Mouse (Mus musculus) spleen, postnatal 10 days (tissue): ENCODE measurements at regions not wholly inside any gene's neighbourhood (a gene's known extent, or its start where the extent isn't known, plus 50 kb on each side); places are given as distances from the start of the nearest gene placed in this dataset.

Source experiments
- DNase-seq, 2 experiments: peaks; one replicate each; pipeline ENCODE4 v3.0.0; 2021 to 2022; ENCODE audit warnings: low spot score in 2 of 2

DNA sequence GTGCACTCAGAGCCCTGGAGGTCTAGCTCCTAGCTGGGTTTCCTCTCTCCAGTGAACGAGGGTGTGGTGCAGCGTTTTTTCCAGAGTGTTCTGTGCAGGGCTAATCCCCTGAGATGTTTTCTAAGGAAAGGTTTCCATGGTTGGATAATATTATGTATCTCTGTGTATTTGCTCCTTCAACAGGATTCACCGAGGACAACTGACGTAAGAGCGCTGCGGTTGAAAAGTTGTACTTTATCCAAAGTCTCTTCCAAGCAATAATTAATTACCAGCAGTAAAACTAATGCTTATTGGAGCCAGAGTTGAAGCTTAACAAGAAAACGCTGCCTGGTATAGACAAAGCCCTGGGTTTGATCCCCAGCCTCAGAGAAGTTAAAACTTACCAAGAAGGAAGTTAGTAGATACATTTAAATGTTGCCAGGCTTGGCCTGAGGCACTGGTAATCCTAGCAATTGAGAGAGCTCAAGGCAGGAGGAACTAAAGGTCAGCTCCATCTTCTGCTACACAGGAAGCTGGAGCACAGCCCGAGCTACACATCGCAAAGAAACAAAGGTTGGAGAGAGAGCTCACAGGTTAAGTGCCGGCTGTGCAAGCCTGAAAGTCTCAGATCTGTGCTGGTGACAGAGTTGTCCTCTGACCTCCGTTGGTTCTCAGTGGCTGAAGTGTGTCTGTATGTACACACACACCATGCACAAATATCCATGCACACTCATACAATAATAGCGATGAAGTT lies 51.2 kb upstream of the Rap1b start:
- no peak for DNase-seq

DNA sequence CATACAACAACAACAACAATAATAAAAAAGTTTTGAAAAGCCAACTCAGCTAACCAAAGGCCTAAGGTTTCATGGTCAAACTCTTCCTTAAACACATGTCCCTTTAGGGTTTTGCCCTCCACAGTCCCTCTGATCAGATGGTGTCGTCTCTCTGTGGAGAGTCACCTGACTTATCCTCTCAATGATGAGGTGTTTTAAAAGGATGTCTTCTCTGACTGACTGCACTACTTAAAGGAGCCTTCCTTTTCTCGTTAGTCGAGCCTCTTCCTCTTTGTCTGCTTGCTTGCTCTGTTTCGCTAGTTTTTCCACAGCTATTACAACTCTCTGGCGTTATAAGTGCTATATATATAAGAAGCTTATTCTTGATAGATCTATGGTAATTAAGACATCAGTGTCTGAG lies 51.9 kb upstream of the Rap1b start:
- no peak for DNase-seq

DNA sequence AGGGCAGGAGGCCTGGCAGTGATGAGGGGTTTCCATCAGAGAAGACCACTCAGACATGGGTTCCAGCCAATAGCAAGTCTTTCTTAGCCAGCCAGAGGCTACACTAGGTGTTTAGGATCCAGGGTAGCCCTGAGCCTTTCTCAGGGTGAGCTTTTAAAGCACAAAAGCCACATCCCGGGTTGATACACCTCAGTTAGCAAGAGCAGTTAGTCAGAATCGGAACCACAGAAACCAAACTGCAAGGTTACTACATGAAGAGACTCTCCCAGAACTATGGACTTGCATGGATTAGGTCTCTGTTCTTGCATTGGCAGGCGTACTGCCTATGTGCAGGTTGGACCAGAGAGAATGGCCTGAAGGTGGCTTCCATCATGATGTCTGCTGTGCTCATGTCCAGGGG lies 52.6 kb upstream of the Rap1b start:
- no peak for DNase-seq

DNA sequence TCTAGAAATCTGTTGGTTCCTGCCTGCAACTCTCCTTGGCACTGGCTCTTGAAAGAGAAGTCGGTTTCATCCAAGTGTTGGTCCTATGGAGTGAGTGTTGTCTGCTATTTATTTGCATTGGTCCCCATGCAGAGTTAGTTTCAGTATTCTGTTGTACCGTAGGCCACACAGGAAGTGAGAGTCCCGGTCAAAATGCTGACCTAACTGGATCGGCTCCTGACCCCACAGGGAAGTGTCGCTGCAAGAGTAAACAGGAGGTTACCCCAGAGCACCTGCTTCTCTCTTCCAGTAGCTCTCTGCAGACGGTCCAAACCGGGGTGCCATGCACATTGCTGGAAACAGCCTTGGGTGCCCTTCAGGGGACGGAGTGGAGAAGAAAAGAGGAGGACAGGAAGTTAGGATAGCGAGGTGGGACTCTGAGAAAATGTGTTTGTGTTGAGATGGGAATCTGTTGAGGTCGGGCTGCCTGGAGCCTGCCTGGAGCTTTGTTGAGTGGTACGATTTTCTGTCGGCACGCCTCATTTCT lies 53.6 kb upstream of the Rap1b start:
- DNase-seq = no peak

DNA sequence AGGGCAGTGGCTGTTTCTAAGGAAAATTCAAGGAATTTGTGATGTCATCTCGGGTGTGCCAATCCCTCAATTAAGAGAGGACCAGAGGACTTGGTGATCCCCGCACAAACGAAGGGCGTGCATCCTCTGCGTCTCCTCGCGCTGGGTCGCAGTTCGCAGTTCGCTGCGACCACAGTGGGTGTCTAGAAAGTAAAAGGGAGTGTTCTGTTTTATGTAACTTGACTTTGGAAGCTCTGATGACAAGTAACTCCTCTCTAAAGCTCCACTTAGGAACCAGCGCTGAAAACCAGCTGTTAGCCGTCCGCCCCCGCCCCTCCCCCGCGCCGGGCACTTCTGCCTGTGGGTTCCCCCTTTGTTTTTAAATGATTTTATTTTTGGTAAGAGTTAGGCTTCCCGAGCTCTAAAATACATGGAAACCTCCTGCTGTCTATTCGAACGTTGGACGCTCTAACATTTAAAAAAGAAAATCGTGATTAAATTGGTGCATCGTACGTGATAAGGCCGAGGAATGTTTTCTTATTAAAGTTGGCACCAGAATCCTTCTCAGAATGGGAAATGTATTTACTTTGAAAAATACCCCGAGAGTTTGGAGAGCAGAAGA lies 59.9 kb upstream of the Rap1b start:
- peak in 1 of 2 experiments; percentile 48 for DNase-seq

DNA sequence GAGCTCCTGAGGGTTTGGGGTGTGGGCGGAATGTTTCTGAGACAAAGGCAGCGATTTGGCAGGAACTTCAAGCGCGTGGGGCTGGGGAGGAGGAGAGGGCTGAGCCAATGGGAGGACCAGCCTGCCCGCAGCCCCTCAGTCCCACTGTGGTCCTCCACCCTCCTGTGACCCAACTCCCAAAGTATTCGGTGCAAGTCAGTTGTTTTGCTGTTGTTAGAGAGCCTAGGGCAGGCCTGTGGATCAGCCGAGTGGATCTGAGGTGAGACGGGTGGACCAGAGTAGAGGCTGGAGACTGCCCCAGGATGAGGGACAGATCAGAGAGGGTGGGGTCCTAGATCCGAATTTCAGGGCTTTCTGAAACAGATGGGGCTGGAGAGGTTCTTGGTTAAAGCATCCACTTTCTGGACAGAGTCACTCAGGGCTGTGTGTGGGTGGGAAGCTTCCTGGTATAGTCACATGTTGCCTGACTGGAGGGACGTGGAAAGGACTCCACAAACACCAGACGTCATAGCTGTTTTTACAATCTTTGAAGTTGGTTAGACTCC lies 60.5 kb upstream of the Rap1b start:
- DNase-seq = peak in 1 of 2 experiments; percentile 23

DNA sequence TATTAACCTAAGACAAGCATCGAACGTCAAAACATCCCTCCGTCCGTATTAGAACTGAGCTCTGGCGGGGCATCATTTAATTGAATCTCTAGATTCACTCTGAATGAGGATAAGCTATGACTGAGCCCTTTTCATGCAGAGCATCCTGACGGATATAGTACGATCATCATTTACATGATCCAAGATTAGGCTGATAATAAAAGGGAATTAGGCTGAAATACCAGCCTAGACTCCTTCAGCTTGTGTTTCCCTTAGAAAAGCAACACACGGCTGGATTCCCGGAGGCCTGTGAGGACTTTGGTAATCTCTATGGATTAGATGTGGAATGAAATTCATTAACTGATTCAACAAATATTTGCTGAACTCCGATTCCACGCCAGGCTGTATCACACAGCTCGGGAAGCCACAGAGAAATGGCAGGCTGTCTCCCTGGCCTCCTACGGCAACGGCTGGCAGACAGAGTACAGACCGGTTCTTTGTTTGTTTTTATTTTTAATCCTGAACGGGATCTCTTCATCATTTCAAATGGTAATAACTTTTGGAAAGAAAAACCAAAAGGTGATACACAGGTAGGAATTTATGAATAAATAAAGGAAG lies 62.3 kb upstream of the Rap1b start:
- DNase-seq = no peak

DNA sequence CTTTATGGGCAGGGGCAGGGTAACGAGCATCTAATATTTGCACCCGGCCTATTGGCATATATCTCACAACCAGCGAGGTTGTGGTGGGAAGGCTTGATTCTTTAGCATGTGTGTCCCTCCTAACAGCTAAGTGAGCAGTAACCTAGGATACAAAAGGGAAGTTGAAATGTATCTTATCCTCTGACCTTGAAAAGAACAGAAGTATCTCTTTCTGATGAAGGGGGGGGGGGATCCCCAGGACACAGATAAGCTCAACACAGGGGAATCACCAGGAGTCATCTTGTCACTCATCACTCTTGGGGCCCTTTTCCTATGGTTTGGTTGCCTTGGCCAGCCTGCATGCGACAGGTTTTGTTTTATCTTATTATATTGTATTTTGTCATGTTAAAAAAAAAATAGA lies 63.3 kb upstream of the Rap1b start:
- DNase-seq = no peak

DNA sequence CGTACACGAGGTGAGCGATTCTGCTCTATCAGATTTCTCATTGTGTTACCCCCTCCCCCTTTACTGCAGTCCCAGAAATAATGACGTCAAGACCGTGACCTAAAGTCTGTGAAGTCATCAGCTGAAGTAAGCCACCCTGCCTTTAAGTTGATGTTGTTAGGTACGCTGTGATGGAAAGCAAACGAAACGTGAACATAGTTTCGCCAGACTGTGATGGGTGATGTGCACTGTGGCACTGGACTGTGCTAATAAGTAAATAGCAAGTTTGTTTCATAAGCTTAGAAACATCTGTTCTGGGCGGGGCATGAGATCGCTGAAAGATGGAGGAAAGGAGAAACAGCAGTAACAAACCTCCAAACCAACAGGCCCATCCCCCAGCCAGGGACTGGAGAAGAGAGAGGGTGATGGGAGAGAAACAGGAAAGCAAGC lies 64.0 kb upstream of the Rap1b start:
- DNase-seq = no peak

DNA sequence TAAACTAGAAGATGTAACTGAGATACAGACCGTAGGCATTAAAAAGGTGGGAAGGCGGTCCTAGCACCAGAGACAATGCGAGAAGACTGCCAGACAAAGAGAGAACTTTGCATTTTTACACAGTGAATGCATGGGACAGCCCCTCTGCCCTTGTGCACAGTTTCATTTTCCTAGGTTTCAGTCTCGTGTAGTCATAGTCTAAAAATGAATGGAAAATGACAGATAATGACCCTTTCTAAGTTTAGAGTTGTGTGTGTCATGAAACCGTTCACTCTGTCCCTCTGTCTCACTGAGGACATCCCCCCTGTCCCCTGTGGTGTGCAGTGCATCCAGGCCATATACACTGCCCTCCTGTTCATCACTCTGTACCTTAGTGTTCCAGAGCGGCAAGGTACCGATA lies 64.6 kb upstream of the Rap1b start:
- DNase-seq = no peak

DNA sequence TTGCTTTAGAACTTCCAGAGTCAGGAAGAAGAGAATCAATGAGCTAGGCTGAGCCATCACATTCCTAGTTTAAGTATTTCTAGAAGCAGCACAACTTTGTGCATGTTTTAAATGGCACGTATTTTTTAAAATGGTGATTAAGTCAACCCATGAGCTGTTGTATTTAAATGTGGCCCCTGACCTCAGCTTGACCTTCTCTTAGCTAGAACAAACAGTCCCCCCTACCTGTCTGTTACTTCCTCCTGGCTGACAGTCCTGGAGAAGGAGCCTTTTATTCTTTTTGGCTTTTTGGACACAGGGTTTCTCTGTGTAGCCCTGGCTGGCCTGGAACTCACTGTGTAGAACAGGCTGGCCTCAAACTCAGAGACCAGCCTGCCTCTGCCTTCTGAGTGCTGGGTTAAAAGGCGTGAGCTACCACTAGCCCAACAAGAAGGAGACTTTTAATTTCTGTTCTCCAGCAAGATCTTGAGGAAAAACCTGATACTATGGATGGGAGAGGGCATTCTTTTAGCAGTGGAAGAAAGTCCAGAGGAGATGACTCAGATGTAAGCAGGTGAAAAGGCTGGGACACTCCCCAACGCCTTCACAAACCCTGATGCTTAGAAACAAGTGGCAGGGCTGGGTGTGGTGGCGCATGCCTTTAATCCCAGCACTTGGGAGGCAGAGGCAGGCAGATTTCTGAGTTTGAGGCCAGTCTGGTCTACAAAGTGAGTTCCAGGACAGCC lies 69.3 kb upstream of the Rap1b start:
- DNase-seq = no peak

DNA sequence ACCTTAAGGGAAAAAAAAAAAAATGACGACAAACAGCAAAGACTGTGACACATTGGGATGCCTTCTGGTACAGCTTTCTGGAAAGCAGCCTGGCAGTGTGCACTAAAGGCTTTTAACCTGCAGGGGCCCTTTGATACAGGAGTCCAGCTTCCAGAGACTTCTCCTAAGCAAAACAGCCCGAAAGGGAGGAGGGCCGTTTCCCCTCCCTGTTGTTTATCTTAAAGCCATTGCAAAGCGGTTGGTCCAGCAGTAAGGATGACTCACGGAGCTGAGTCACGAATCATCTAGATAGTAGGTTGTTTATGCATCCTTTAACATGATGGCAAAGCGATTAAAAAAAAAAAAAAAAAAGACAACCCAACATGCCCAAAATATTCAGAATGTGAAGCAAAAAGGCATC lies 70.4 kb upstream of the Rap1b start:
- DNase-seq = no peak

DNA sequence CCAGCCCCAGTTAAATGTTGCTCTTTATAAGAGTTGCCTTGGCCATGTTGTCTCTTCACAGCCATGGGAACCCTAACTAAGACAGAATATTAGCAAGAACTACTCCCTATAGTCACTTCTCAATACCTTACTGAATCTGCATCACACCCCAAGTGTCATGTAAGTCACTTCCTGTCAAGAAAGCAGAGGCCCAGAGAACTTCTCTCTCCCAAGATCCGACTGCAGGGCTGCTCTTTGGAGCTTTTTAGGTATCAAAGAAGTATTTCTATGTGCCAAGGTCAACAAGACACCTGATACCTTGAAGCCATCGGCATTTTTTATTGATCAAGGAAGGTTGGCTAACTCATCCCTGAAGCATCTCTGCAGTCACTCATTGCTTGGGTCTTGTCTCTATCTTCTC lies 72.0 kb upstream of the Rap1b start:
- no peak for DNase-seq

DNA sequence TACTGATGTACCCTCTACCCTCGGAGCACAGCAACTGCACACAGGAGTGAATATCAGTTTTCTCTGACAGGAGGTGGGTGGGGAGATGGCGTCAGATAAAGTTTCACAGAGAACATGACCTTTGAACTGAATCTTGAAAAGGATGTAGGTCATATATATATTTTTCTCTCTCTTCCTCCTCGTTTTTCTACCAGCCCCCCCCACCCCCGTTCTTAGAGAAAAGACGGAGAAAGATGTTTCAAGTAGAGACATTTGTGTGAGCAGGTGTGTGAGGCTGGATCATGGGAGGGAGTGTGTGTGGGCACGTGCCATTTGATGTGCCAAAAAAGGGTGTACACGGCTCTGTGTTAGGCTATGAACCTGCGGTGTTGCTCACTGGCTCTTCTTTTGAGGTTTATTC lies 72.8 kb upstream of the Rap1b start:
- no peak for DNase-seq

DNA sequence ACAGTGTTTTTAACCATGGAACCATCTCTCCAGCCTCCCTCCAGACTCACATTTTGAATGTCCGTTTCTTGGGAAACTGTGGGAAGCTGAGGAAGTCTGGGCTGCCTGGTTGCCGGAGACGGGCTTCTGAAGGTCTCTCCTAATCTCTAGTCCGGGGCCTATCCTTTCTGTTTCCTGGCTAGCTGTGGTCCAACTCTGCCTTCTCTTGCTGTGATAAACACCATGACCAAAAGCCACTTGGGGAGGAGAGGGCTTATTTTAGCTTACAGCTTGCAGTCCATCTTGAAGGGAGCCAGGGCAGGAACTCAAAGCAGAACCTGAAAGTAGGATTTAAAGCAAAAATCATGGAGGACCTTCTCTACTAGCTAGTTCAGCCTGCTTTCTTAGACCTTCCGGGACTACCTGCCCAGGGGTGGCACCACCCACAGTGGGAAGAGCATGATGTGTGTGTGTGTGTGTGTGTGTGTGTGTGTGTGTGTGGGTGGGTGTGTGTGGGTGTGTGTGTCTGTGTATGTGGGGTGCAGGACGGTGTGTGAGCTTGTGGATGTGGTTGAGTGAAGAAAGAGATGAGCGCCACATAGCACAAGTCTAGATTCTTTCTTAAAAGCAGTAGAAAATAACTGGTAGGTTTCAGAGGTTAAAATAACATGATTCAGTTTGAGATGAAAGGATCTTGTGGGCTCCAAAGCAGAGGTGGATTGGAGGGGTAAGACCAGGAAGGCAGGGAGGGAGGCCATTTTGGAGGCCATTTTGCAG lies 73.5 kb upstream of the Rap1b start:
- no peak for DNase-seq

DNA sequence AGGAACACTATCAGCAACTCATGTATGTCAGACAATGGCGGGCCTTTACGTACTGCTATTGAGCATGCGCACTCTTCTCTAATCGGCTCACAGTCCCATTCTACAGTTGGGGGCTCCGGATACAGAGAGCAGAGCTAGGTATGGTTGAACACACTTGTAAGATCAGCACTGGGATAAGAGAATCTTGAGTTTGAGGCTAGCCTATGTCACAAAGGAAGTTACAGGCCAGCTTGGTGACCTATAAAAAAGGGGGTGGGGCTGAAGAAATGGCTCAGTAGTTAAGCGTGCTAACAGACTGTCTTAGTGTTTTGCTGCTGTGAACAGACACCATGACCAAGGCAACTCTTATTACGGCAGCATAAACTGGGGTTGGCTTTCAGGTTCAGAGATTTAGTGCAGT lies 79.4 kb upstream of the Rap1b start:
- no peak for DNase-seq

DNA sequence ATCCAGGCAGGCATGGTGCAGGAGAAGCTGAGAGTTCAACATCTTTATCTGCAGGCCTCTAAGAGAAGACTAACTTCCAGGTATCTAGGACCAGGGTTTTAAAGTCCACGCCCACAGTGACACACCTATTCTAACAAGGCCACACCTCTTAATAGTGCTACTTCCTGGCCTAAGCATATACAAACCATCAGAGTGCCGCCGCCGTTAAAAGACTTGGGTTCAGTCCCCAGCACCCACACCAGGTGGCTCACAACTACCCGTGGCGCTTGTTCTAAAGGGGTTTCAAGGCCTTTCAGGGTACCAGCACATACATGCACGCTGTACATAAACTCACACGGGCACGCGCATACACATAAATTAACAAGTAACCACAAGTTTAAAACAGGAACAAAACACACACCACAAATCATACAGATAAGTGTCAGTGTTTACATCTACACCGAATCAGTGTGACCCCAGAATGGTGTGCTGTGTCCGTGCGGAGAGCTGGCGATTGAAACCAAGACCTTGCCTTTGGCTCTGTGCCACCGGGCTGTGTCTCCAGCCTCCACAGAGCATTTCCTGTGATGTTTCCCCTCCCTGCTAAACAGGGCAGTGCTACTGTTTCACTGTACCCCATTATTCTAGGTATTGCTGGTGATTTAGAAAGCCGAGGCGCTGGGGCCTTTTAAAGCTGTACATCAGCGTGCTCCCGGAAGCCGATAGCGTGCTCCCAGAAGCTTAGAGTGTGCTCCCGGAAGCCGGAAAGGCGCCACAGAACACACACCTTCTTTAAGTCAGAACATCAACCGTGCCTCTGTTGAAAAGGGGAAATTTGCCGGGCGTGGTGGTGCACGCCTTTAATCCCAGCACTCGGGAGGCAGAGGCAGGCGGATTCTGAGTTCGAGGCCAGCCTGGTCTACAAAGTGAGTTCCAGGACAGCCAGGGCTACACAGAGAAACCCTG lies 80.0 kb upstream of the Rap1b start:
- DNase-seq = no peak

DNA sequence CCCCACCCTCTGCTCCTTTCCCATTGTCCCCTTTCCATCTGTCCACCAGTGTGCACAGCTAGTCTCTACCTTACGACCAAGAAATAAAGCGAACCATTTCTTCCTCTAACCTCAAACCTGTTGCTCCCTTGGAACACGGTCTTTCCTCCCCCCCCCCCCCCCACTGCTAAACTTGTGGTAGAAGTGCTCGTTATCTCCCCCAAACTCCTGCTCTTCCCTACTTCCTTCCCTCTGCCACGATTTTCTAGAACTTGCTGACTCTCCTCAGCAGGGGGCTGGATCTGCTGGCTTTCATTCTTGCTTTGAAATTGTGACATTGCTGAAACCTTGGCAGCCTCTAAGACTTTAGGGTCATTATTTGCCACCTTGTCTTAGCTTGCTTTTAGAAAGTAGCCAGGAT lies 83.2 kb upstream of the Rap1b start:
- no peak for DNase-seq

DNA sequence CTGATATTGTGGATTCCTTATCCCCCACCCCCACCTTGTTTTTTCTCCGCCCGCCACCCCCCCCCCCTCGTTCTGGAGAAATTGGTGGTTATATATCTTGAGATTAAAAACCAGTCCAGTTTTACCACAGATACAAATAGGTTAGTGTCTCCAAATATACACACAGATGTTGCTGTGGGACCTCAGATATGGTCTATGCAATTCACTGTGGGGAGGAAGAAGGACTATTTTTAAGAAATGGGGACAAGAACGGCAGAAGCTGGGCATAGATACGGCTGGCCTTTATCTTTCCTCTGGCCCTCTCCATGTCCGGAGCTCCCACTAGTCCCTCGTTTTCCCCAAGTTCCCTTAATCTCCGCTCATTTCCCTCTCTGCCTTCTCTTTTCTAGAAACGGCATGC lies 89.0 kb upstream of the Rap1b start:
- DNase-seq = no peak

DNA sequence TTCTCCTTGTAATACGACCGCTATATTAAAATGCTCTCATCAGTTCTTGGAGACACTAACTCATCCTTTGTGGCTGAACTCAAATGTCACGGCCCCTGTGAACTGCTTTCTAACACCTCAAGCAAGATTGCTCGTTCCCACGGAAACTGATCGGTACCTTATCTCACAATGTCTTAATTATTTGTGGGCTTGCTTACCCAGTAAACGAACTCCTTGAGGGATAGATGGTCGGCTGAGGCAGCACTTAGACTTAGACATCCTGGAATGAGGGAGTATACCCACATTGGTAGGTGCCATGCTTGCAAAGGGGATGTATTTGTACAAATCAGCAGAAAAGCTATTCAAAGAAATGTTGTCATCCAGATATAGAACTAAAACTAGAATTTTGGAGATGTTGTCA lies 92.9 kb upstream of the Rap1b start:
- no peak for DNase-seq
